Comparison of ENCODE assay signal across 26 mouse cellular contexts in the genomic region with DNA sequence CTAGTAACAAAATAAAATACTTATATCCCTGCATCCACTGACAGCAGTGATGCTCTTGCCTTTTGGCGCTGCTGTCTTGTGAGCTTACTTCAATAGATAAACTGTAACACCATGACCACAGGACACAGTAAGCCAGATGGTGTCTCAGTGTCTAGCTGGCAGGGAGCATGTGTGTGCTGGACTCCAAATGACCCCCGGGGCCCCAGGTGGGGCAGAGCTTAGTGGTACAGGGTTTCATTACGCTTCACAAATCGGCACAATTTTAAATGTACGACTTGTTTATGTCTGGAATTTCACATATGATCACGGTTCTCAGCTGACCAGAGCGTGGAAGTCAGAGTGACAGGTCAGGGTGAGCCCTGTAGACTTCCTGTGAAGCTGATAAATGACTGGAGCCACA.
A peak's percentile ranks its signal among the peaks of the same experiment; 100 is the strongest.
DNase-seq lines count a peak whose midpoint lies in the region; ATAC-seq lines count a peak whose summit lies in the region.
"Had no signal": no experiment of that assay in that cellular context is flagged by ENCODE, and none has a peak within 500 bp of the region (broad histone marks: within the 10 kb centered on the region; RNA-seq: fewer than 3 reads in every experiment).

No protein-coding gene starts in this region.

- no peak overlapping the region for H3K4me2 ChIP-seq in hindbrain, embryonic 16.5 days (ENCODE audit: low read length)
- no peak overlapping the region for H3K4me2 ChIP-seq in forebrain, embryonic 14.5 days (ENCODE audit: low read length)
- H3K4me2 ChIP-seq: embryonic facial prominence, embryonic 13.5 days; forebrain, embryonic 13.5 days; heart, embryonic 11.5 days; limb, embryonic 12.5 days; liver, embryonic 11.5 days; midbrain, embryonic 12.5 days; neural tube, embryonic 13.5 days had no signal

- H3K27me3 ChIP-seq in hindbrain, embryonic 16.5 days (replicated peaks; ENCODE audit: control insufficient read depth, insufficient read depth, low read length), result no peaks in the 10 kb centered on the region
- H3K27me3 ChIP-seq in hindbrain, embryonic 10.5 days (ENCODE audit: insufficient read depth, poor library complexity, severe bottlenecking), result no peaks in the 10 kb centered on the region
- no peaks in the 10 kb centered on the region for H3K27me3 ChIP-seq in forebrain, embryonic 14.5 days (replicated peaks; ENCODE audit: control insufficient read depth, insufficient read depth, low read length)
- H3K27me3 ChIP-seq: embryonic facial prominence, embryonic 13.5 days; forebrain, embryonic 13.5 days; limb, embryonic 12.5 days; midbrain, embryonic 12.5 days; neural tube, embryonic 13.5 days had no signal

- no peak for DNase-seq in hindbrain, embryonic 10.5 days (ENCODE audit: low spot score)
- peak; percentile 85 for DNase-seq in brain, adult 2 months (ENCODE audit: low read depth, low spot score)
- DNase-seq in cerebellum, adult 18-20 months, result peak; percentile 47 to 49
- peak; percentile 67 to 86 for DNase-seq in cerebellum, postnatal 14 days
- no peak for DNase-seq in urinary bladder, postnatal 4 days (ENCODE audit: low spot score in 2 of 2)
- no peak for DNase-seq in adrenal gland, adult 18-20 months (ENCODE audit: low spot score in 2 of 2)
- DNase-seq in forebrain, embryonic 14.5 days (ENCODE audit: low spot score), result no peak
- DNase-seq: adrenal gland, adult 2 months; gastrocnemius, postnatal 10 days; kidney, adult 2 months; liver, postnatal 0 days; right cerebral cortex, adult 18-20 months; right cerebral cortex, postnatal 4 days; thymus, postnatal 14 days had no signal

- H3K36me3 ChIP-seq in hindbrain, embryonic 16.5 days (ENCODE audit: control insufficient read depth, insufficient read depth, low read length), result no peaks in the 10 kb centered on the region
- no peaks in the 10 kb centered on the region for H3K36me3 ChIP-seq in hindbrain, embryonic 10.5 days
- no peaks in the 10 kb centered on the region for H3K36me3 ChIP-seq in forebrain, embryonic 14.5 days (ENCODE audit: control insufficient read depth, insufficient read depth, low read length)
- H3K36me3 ChIP-seq: embryonic facial prominence, embryonic 13.5 days; limb, embryonic 12.5 days; midbrain, embryonic 12.5 days; neural tube, embryonic 13.5 days had no signal

- H3K9me3 ChIP-seq in hindbrain, embryonic 16.5 days (ENCODE audit: control insufficient read depth, low read length), result no peaks in the 10 kb centered on the region
- H3K9me3 ChIP-seq in hindbrain, embryonic 10.5 days, result no peaks in the 10 kb centered on the region
- H3K9me3 ChIP-seq in forebrain, embryonic 14.5 days (replicated peaks; ENCODE audit: control insufficient read depth, low read length), result no peaks in the 10 kb centered on the region
- H3K9me3 ChIP-seq: embryonic facial prominence, embryonic 13.5 days; forebrain, embryonic 13.5 days; limb, embryonic 12.5 days; midbrain, embryonic 12.5 days; neural tube, embryonic 13.5 days had no signal

- no peak overlapping the region for H3K9ac ChIP-seq in hindbrain, embryonic 16.5 days (ENCODE audit: low read depth, low read length)
- H3K9ac ChIP-seq in forebrain, embryonic 14.5 days (ENCODE audit: low read length), result no peak overlapping the region
- H3K9ac ChIP-seq: embryonic facial prominence, embryonic 13.5 days; forebrain, embryonic 13.5 days; limb, embryonic 12.5 days; liver, postnatal 0 days; midbrain, embryonic 12.5 days; neural tube, embryonic 13.5 days had no signal

- no peaks in the 10 kb centered on the region for H3K4me1 ChIP-seq in hindbrain, embryonic 16.5 days (ENCODE audit: control insufficient read depth, insufficient read depth, low read depth, low read length)
- H3K4me1 ChIP-seq in hindbrain, embryonic 10.5 days (replicated peaks), result no peaks in the 10 kb centered on the region
- H3K4me1 ChIP-seq in forebrain, embryonic 14.5 days (ENCODE audit: control insufficient read depth, insufficient read depth, low read length), result no peaks in the 10 kb centered on the region
- H3K4me1 ChIP-seq: embryonic facial prominence, embryonic 13.5 days; limb, embryonic 12.5 days; midbrain, embryonic 12.5 days had no signal

- 66% methylated on average over 7 of the region's 7 CpGs for WGBS in hindbrain, embryonic 16.5 days
- 84% methylated on average over 7 of the region's 7 CpGs for WGBS in hindbrain, embryonic 10.5 days
- 89% methylated on average over 7 of the region's 7 CpGs for WGBS in forebrain, embryonic 14.5 days

- no peak overlapping the region for H3K27ac ChIP-seq in hindbrain, embryonic 16.5 days (ENCODE audit: low read depth, low read length)
- H3K27ac ChIP-seq in hindbrain, embryonic 10.5 days, result no peak overlapping the region
- H3K27ac ChIP-seq in forebrain, embryonic 14.5 days (ENCODE audit: low read depth, low read length), result no peak overlapping the region
- H3K27ac ChIP-seq: embryonic facial prominence, embryonic 13.5 days; forebrain, embryonic 13.5 days; kidney, postnatal 0 days; limb, embryonic 12.5 days; midbrain, embryonic 12.5 days; neural tube, embryonic 13.5 days had no signal

- peak; percentile 42; the same call in 1 of the 2 replicates for ATAC-seq in hindbrain, embryonic 16.5 days
- no peak for ATAC-seq in forebrain, embryonic 14.5 days
- ATAC-seq: CD4-positive, CD25-positive, alpha-beta regulatory T cell, adult 4 months; forebrain, embryonic 13.5 days; liver, postnatal 0 days; lung, postnatal 0 days had no signal

- H3K4me3 ChIP-seq in hindbrain, embryonic 16.5 days (ENCODE audit: low read length), result no peak overlapping the region
- no peak overlapping the region for H3K4me3 ChIP-seq in hindbrain, embryonic 10.5 days
- H3K4me3 ChIP-seq in forebrain, embryonic 14.5 days (ENCODE audit: low read depth, low read length), result no peak overlapping the region
- H3K4me3 ChIP-seq: embryonic facial prominence, embryonic 13.5 days; erythroblast, embryonic 14.5 days; forebrain, embryonic 13.5 days; limb, embryonic 12.5 days; midbrain, embryonic 12.5 days; neural tube, embryonic 13.5 days had no signal

Comparison
In these comparisons a context has a peak if more than half of its experiments do, and no peak if none do; other contexts are left out.
1. DNase-seq: peak in brain, adult 2 months (single experiment), cerebellum, adult 18-20 months (2 of 2) and cerebellum, postnatal 14 days (2 of 2); none in hindbrain, embryonic 10.5 days (single experiment), urinary bladder, postnatal 4 days (0 of 2), adrenal gland, adult 18-20 months (0 of 2) and forebrain, embryonic 14.5 days (single experiment).